Mouse (Mus musculus) lung, embryonic 16.5 days (tissue): ENCODE data around the gene Rad17. TPM values are rescaled to one million over a fixed set of nuclear protein-coding genes. Genes with fewer than 3 reads are reported as not detected.

Experiments used
- ATAC-seq: fragments of 200-750 bp; cut with Nextera tagmentation; 2 replicates; pipeline ENCODE4 v1.8.0; 2017; ENCODE audit warnings: low read depth, mild to moderate bottlenecking, moderate library complexity
- H3K27ac ChIP-seq: fragments of 300-500 bp; sonication (generic); 2 replicates; pipeline ENCODE4 v1.5.1; 2014; ENCODE audit warnings: mild to moderate bottlenecking, control low read depth, low read length
- H3K27me3 ChIP-seq: fragments of 300-500 bp; sonication (generic); 2 replicates; pipeline ENCODE4 v1.6.1; 2014; ENCODE audit warnings: low read depth, low read length, mixed read lengths; ENCODE audit not compliant: control insufficient read depth, insufficient read depth
- H3K36me3 ChIP-seq: fragments of 300-500 bp; sonication (generic); 2 replicates; pipeline ENCODE4 v1.6.1; 2014; ENCODE audit warnings: low read length; ENCODE audit not compliant: control insufficient read depth, insufficient read depth
- H3K4me1 ChIP-seq: fragments of 300-500 bp; sonication (generic); replicated peaks from 2 replicates; pipeline ENCODE4 v1.6.1; 2014; ENCODE audit warnings: low read length, mixed read lengths; ENCODE audit not compliant: control insufficient read depth, insufficient read depth
- H3K4me2 ChIP-seq: fragments of 300-500 bp; sonication (generic); 2 replicates; pipeline ENCODE4 v1.6.1; 2014; ENCODE audit warnings: low read depth, low read length, control low read depth
- H3K4me3 ChIP-seq: fragments of 300-500 bp; sonication (generic); 2 replicates; pipeline ENCODE4 v1.5.1; 2014; ENCODE audit warnings: mild to moderate bottlenecking, low read length, control low read depth
- H3K9ac ChIP-seq: fragments of 300-500 bp; sonication (generic); 2 replicates; pipeline ENCODE4 v1.6.1; 2014; ENCODE audit warnings: low read length, control low read depth
- H3K9me3 ChIP-seq: fragments of 300-500 bp; sonication (generic); 2 replicates; pipeline ENCODE4 v1.6.1; 2016; ENCODE audit warnings: low read length; ENCODE audit not compliant: control insufficient read depth
- WGBS: fragments of 180-500 bp; shearing (Covaris S2); extraction: QIAGEN DNeasy Blood & Tissue Kit; methylation state at CpG from one replicate; pipeline ENCODE4 v1.1.7; 2014; 5-methylcytosine and 5-hydroxymethylcytosine counted together
- polyA plus RNA-seq: library from polyadenylated mRNA; unstranded; fragments of >200 nt; fragmentation: Nextera tagmentation; extraction: Ambion mirVana; gene quantifications from 2 replicates; pipeline ENCODE4 v1.2.1, GENCODE M21; 2015

The Rad17 gene
- 21.4 and 22.4 TPM in 2 replicates for polyA plus RNA-seq

GRCm38 (mm10) chr13:100650550-100651438 lies at the start of gene Rad17, which contains the start of gene Ak6:
Rad17 (minus strand) TSS chr13:100651051.
Ak6 (plus strand) TSS chr13:100650979.
- Histone ChIP-seq H3K36me3 (no peaks in the 10 kb centered on the region; the same call in 1 of the 2 replicates), H3K4me1 (0 out of 2 replicates have a peak, but pooled peaks cover 3% of the 10 kb centered on the region), H3K4me2 (peak within 1 kb of the TSS; percentile 83), H3K4me3 (peak within 1 kb of the TSS; percentile 66), H3K27ac (peak within 1 kb of the TSS; percentile 96), H3K9ac (peak within 1 kb of the TSS; percentile 75), H3K9me3 (no peaks in the 10 kb centered on the region), H3K27me3 (no peaks in the 10 kb centered on the region)
- under 1% methylated on average over 73 of the region's 73 CpGs for WGBS
- ATAC-seq, result peak; percentile 98

GRCm38 (mm10) chr13:100698866-100699265 lies 48.0 kb upstream of the Rad17 start:
- 89% methylated on average over 10 of the region's 10 CpGs for WGBS
- H3K4me3 ChIP-seq, result no peak overlapping the region
- no peak overlapping the region for H3K4me2 ChIP-seq
- H3K36me3 ChIP-seq, result peaks cover 51% of the 10 kb centered on the region
- H3K9ac ChIP-seq, result no peak overlapping the region
- H3K9me3 ChIP-seq, result no peaks in the 10 kb centered on the region
- no peaks in the 10 kb centered on the region for H3K27me3 ChIP-seq
- H3K27ac ChIP-seq, result no peak overlapping the region
- H3K4me1 ChIP-seq, result no peaks in the 10 kb centered on the region
- ATAC-seq, result no peak

- H3K36me3 ChIP-seq, result peaks cover 39% of the 10 kb centered on the region
- H3K4me2 ChIP-seq, result no peak overlapping the region
- H3K27ac ChIP-seq, result no peak overlapping the region
- no peak overlapping the region for H3K4me3 ChIP-seq
- no peaks in the 10 kb centered on the region for H3K4me1 ChIP-seq
- no peaks in the 10 kb centered on the region for H3K9me3 ChIP-seq
- H3K9ac ChIP-seq, result no peak overlapping the region
- 84% methylated on average over 3 of the region's 3 CpGs for WGBS
- no peaks in the 10 kb centered on the region for H3K27me3 ChIP-seq
- no peak for ATAC-seq
Observed at GRCm38 (mm10) chr13:100697541-100697940, 46.7 kb upstream of the Rad17 start.

- 67% methylated on average over 7 of the region's 7 CpGs for WGBS
- no peaks in the 10 kb centered on the region for H3K4me1 ChIP-seq
- no peaks in the 10 kb centered on the region for H3K36me3 ChIP-seq
- no peak overlapping the region for H3K4me2 ChIP-seq
- H3K4me3 ChIP-seq, result no peak overlapping the region
- no peak overlapping the region for H3K27ac ChIP-seq
- ATAC-seq, result no peak
- no peak overlapping the region for H3K9ac ChIP-seq
- no peaks in the 10 kb centered on the region for H3K27me3 ChIP-seq
- H3K9me3 ChIP-seq, result no peaks in the 10 kb centered on the region
Observed at GRCm38 (mm10) chr13:100687513-100687912, 36.7 kb upstream of the Rad17 start.

- WGBS, result 68% methylated on average over 2 of the region's 2 CpGs
- H3K9ac ChIP-seq, result no peak overlapping the region
- ATAC-seq, result no peak
Observed at GRCm38 (mm10) chr13:100684355-100684754, 33.5 kb upstream of the Rad17 start.

GRCm38 (mm10) chr13:100682837-100683236 lies 32.0 kb upstream of the Rad17 start:
- Histone ChIP-seq H3K27ac (no peak overlapping the region), H3K36me3 (no peaks in the 10 kb centered on the region), H3K4me1 (no peaks in the 10 kb centered on the region), H3K9me3 (no peaks in the 10 kb centered on the region), H3K4me2 (no peak overlapping the region), H3K4me3 (no peak overlapping the region), H3K27me3 (no peaks in the 10 kb centered on the region), H3K9ac (no peak overlapping the region)
- no peak for ATAC-seq
- 80% methylated on average over 2 of the region's 2 CpGs for WGBS

More at GRCm38 (mm10) chr13:100684355-100684754, 33.5 kb upstream of the Rad17 start:
- Histone ChIP-seq H3K4me3 (no peak overlapping the region), H3K9me3 (no peaks in the 10 kb centered on the region), H3K36me3 (no peaks in the 10 kb centered on the region), H3K27me3 (no peaks in the 10 kb centered on the region), H3K4me1 (no peaks in the 10 kb centered on the region), H3K27ac (no peak overlapping the region), H3K4me2 (no peak overlapping the region)

- H3K36me3 ChIP-seq, result no peaks in the 10 kb centered on the region
- no peak for ATAC-seq
- H3K27me3 ChIP-seq, result no peaks in the 10 kb centered on the region
- no peaks in the 10 kb centered on the region for H3K4me1 ChIP-seq
- no peak overlapping the region for H3K27ac ChIP-seq
- H3K9ac ChIP-seq, result no peak overlapping the region
- H3K9me3 ChIP-seq, result no peaks in the 10 kb centered on the region
- no peak overlapping the region for H3K4me2 ChIP-seq
- no peak overlapping the region for H3K4me3 ChIP-seq
- 89% methylated on average over 8 of the region's 8 CpGs for WGBS
Observed at GRCm38 (mm10) chr13:100681615-100682014, 30.8 kb upstream of the Rad17 start.

GRCm38 (mm10) chr13:100675936-100676635 lies 25.2 kb upstream of the Rad17 start:
- WGBS, result 76% methylated on average over 15 of the region's 15 CpGs

GRCm38 (mm10) chr13:100670181-100670741 lies 19.4 kb upstream of the Rad17 start:
- WGBS, result 19% methylated on average over 9 of the region's 9 CpGs
- Histone ChIP-seq H3K9me3 (no peaks in the 10 kb centered on the region; the same call in 1 of the 2 replicates), H3K4me1 (0 out of 2 replicates have a peak, but pooled peaks cover 2% of the 10 kb centered on the region), H3K4me2 (peak overlapping the region; percentile 82), H3K4me3 (peak overlapping the region; percentile 70), H3K27ac (peak overlapping the region; percentile 88), H3K36me3 (peaks cover 7% of the 10 kb centered on the region), H3K9ac (peak overlapping the region; percentile 85), H3K27me3 (no peaks in the 10 kb centered on the region)
- ATAC-seq, result no peak

More at GRCm38 (mm10) chr13:100675936-100676635, 25.2 kb upstream of the Rad17 start:
- Histone ChIP-seq H3K27ac (no peak overlapping the region), H3K36me3 (no peaks in the 10 kb centered on the region), H3K4me3 (no peak overlapping the region), H3K9ac (no peak overlapping the region), H3K4me2 (no peak overlapping the region), H3K27me3 (no peaks in the 10 kb centered on the region), H3K4me1 (no peaks in the 10 kb centered on the region), H3K9me3 (no peaks in the 10 kb centered on the region; the same call in 1 of the 2 replicates)
- no peak for ATAC-seq
